Mouse (Mus musculus): ENCODE data around the gene Btd. TPM values are rescaled to one million over a fixed set of nuclear protein-coding genes. Genes with fewer than 3 reads are reported as not detected.
A peak's percentile ranks its signal among the peaks of the same experiment; 100 is the strongest.

Btd gene
- polyA plus RNA-seq, 1 experiment from 2014 or later = 50.3 TPM

DNA sequence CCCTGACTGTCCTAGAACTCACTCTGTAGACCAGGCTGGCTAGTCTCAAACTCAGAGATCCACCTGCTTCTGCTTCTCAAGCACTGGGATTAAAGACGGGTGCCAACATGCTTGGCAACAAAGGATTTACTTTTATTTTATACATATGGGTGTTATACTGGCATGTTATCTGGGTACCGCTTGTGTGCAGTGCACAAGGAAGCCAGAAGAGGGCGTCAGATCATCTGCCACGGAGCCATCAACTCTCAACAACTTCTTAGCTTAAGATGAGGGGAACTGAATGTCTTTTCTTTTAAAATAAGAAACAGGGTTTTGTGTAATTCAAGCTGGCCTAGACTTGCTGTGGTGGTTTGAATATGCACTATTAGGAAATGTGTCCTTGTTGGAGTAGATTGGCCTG lies 28.8 kb upstream of the Btd start:
- no peak overlapping the region for H3K27ac ChIP-seq (ENCODE audit: low read length)
- H3K4me1 ChIP-seq (ENCODE audit: insufficient read depth, low read length) = peaks cover 3% of the 10 kb centered on the region; the same call in 1 of the 2 replicates
- no peak overlapping the region for H3K4me3 ChIP-seq (ENCODE audit: low read length)
- no peak for ATAC-seq (ENCODE audit: low FRiP score, low TSS enrichment)
- no peak overlapping the region for H3K9ac ChIP-seq (replicated peaks; ENCODE audit: low read length)
- no peak overlapping the region for H3K4me2 ChIP-seq (replicated peaks; ENCODE audit: low read depth, low read length)
- WGBS = 65% methylated on average over 4 of the region's 4 CpGs
- no peaks in the 10 kb centered on the region for H3K9me3 ChIP-seq (ENCODE audit: low read length)
- H3K27me3 ChIP-seq (ENCODE audit: insufficient read depth, low read length) = no peaks in the 10 kb centered on the region
- 0 out of 2 replicates have a peak, but pooled peaks cover 4% of the 10 kb centered on the region for H3K36me3 ChIP-seq (ENCODE audit: insufficient read depth, low read length)

DNA sequence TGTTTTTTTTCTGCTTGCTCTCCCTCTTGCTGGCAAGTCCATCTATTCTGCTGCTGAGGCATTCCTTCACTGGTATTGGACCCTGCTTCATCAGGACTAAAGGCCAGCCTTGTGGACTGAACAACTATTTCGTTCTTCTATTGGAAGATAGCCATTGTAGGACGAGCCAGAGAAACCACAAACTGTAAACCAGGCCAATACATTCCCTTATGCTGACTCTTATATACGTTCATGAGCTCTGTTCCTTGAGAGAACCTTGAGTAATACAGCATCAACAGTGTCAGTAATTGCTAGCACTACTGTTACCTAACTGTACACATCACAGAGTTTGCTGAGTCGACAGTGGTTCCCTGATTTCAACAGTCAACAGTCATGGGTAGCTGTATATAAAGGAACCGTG lies 27.2 kb upstream of the Btd start:
- 88% methylated on average over 5 of the region's 5 CpGs for WGBS
- Histone ChIP-seq H3K9me3 (ENCODE audit: low read length) (no peaks in the 10 kb centered on the region), H3K9ac (replicated peaks; ENCODE audit: low read length) (no peak overlapping the region), H3K27ac (ENCODE audit: low read length) (no peak overlapping the region), H3K4me1 (ENCODE audit: insufficient read depth, low read length) (peaks cover 3% of the 10 kb centered on the region; the same call in 1 of the 2 replicates), H3K27me3 (ENCODE audit: insufficient read depth, low read length) (no peaks in the 10 kb centered on the region), H3K4me2 (replicated peaks; ENCODE audit: low read depth, low read length) (no peak overlapping the region), H3K4me3 (ENCODE audit: low read length) (no peak overlapping the region), H3K36me3 (ENCODE audit: insufficient read depth, low read length) (0 out of 2 replicates have a peak, but pooled peaks cover 4% of the 10 kb centered on the region)
- no peak for ATAC-seq (ENCODE audit: low FRiP score, low TSS enrichment)

DNA sequence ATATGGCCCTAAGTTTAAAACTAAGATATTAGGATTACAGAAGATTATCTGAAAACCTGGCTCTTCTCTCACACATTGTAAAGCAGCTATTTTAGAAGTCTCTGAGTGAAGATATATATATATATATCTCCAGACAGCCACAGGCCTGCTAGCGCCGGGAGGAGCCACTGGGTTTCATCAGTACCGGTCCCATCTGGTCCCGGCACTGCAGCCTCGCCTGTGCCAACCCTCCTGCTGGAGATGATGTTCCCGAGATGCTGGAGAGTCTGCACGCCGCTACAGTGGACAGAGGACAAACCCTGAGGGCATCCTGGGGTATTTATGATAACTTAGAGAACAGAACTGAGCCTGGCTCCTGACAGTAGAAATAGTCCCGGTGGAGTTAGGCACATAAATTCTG lies 23.6 kb upstream of the Btd start:
- peaks cover 3% of the 10 kb centered on the region; the same call in 1 of the 2 replicates for H3K4me1 ChIP-seq (ENCODE audit: insufficient read depth, low read length)
- H3K9ac ChIP-seq (replicated peaks; ENCODE audit: low read length) = no peak overlapping the region
- no peak for ATAC-seq (ENCODE audit: low FRiP score, low TSS enrichment)
- H3K27ac ChIP-seq (ENCODE audit: low read length) = no peak overlapping the region
- 88% methylated on average over 9 of the region's 9 CpGs for WGBS
- no peak overlapping the region for H3K4me3 ChIP-seq (ENCODE audit: low read length)
- H3K4me2 ChIP-seq (replicated peaks; ENCODE audit: low read depth, low read length) = no peak overlapping the region
- H3K36me3 ChIP-seq (ENCODE audit: insufficient read depth, low read length) = 0 out of 2 replicates have a peak, but pooled peaks cover 4% of the 10 kb centered on the region
- no peaks in the 10 kb centered on the region for H3K27me3 ChIP-seq (ENCODE audit: insufficient read depth, low read length)
- H3K9me3 ChIP-seq (ENCODE audit: low read length) = no peaks in the 10 kb centered on the region

DNA sequence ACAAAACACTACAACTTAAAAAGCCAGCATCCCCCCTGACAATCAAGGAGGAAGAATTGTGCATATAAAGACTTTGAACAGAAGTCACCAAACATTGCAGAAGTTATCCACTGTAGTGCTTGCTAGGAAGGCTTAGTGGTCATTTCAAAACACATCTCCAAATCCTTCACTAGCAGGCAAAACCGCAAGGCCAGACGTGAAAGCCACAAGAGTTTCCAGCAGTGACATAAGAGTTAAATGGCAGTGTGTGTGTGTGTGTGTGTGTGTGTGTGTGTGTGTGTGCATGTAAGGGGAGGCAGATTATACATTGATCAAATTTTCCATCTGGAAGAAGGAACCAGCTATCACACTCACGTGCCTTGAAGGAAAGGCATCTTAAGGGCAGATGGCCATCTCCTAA lies 22.8 kb upstream of the Btd start:
- Histone ChIP-seq H3K27ac (ENCODE audit: low read length) (no peak overlapping the region), H3K9me3 (ENCODE audit: low read length) (no peaks in the 10 kb centered on the region), H3K4me1 (ENCODE audit: insufficient read depth, low read length) (peaks cover 3% of the 10 kb centered on the region; the same call in 1 of the 2 replicates), H3K9ac (replicated peaks; ENCODE audit: low read length) (no peak overlapping the region), H3K27me3 (ENCODE audit: insufficient read depth, low read length) (no peaks in the 10 kb centered on the region), H3K36me3 (ENCODE audit: insufficient read depth, low read length) (0 out of 2 replicates have a peak, but pooled peaks cover 4% of the 10 kb centered on the region), H3K4me2 (replicated peaks; ENCODE audit: low read depth, low read length) (no peak overlapping the region), H3K4me3 (ENCODE audit: low read length) (no peak overlapping the region)
- 86% methylated on average over 3 of the region's 3 CpGs for WGBS
- ATAC-seq (ENCODE audit: low FRiP score, low TSS enrichment) = no peak

DNA sequence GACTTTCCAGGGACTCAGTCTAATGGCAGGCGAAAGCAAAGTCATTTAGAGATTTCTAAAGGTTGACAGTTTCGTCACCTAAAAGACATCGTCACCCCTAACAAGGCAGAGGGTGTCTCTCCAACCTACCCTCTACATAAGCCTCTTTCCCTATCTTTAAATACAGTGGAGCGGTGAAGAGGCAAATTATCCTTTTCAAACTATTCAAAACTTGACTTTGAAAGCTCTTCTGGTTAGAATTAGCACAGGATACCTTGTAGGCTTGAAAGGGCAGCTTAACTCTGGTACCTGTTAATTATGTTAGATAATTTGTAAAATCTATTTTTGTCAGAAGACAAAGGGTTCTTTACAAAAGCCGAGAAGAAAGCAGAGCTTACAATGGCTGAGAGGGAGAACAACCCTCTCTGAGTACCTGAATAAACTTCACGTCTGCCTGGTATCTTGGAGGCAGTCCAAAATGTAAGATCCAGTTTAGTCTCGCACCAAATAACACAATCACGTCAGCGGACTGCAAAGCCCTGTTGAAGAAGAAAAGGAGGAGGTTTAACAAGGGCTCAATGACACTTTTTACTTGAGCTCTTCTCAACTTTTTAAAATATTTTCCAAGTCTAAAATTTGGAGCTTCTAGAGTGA lies 20.1 kb upstream of the Btd start:
- ATAC-seq (ENCODE audit: low FRiP score, low TSS enrichment) = no peak

DNA sequence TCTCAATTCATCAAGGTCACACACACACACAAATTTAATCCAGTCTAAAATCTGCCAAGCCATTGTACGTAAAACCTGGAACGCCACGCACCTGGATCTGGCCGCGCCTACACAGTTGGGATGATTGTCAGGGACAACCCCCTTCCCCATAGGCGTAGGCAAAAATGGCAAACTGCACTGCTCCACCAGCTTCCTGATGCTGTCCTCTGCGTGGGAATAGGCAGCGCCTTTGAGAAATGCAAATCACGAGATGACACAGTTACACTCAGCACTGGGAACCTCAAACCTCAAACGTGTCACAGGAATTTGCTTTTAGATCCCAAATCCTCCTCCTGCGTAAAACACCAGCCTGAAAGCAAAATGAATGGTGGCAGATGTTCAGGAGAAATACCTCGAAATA lies 18.1 kb upstream of the Btd start:
- no peak for ATAC-seq (ENCODE audit: low FRiP score, low TSS enrichment)

More for the DNA sequence above, 20.1 kb upstream of the Btd start:
- no peaks in the 10 kb centered on the region for H3K27me3 ChIP-seq (ENCODE audit: insufficient read depth, low read length)
- no peaks in the 10 kb centered on the region for H3K9me3 ChIP-seq (ENCODE audit: low read length)
- H3K4me3 ChIP-seq (ENCODE audit: low read length) = no peak overlapping the region
- 77% methylated on average over 9 of the region's 9 CpGs for WGBS
- H3K4me1 ChIP-seq (ENCODE audit: insufficient read depth, low read length) = no peaks in the 10 kb centered on the region
- H3K9ac ChIP-seq (replicated peaks; ENCODE audit: low read length) = no peak overlapping the region
- H3K27ac ChIP-seq (ENCODE audit: low read length) = no peak overlapping the region
- no peak overlapping the region for H3K4me2 ChIP-seq (replicated peaks; ENCODE audit: low read depth, low read length)
- H3K36me3 ChIP-seq (ENCODE audit: insufficient read depth, low read length) = no peaks in the 10 kb centered on the region

DNA sequence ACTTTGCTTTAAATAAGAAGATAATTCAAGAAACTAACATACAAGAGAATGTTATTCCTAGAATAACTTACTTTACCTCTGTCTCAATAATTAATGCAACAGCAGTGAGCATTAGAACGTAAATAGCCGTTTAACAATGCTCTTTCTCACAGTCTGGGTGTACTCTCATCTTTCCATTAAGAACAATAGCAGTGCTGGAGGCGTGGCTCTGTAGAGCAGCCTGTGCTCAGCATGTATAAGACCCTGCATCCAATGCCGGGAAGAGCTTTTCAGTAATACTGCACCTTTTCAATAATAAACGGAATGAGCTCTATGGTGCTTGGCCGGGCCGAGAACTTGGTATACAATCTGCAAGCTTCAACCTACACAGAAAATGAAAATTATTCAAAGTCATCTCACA lies 10.2 kb upstream of the Btd start:
- 79% methylated on average over 7 of the region's 7 CpGs for WGBS

More for the DNA sequence above, 18.1 kb upstream of the Btd start:
- Histone ChIP-seq H3K9me3 (ENCODE audit: low read length) (no peaks in the 10 kb centered on the region), H3K4me3 (ENCODE audit: low read length) (no peak overlapping the region), H3K27ac (ENCODE audit: low read length) (no peak overlapping the region), H3K4me1 (ENCODE audit: insufficient read depth, low read length) (no peaks in the 10 kb centered on the region), H3K36me3 (ENCODE audit: insufficient read depth, low read length) (no peaks in the 10 kb centered on the region), H3K4me2 (replicated peaks; ENCODE audit: low read depth, low read length) (no peak overlapping the region), H3K27me3 (ENCODE audit: insufficient read depth, low read length) (no peaks in the 10 kb centered on the region), H3K9ac (replicated peaks; ENCODE audit: low read length) (no peak overlapping the region)
- WGBS = 83% methylated on average over 12 of the region's 12 CpGs

DNA sequence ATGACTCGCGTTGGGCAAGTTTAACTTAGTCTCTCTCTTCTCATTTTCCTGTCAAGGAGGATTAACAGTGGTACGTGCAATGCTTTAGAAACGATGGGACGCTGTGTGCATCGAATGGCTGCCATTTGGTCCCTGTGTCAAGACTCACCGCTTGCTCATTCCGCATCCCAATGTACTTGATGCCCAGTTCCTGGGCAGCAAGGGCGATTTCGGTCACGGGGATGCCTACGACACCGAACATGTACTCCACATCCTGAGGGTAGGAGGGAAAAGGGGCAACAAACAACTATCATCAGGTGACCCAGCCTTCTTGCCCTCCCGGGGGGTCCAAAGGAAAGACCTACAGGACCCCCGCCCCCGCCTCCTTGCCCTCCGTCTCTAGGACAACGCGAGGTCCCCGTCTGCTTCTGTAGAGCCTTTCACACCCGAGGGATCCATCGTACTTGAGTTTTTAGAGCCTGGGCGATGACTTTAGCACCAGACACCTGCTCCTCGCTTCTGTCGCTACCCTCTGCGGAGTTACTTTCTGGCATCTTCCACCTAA lies 410 bp upstream of the Btd start, which contains the start of gene Gm49387:
Gene Gm49387, minus strand, starts transcription at position 533 of the 544 bp plus-strand sequence.
- H3K27ac ChIP-seq (ENCODE audit: low read length) = peak within 1 kb of the TSS; percentile 94
- peaks cover 11% of the 10 kb centered on the region for H3K4me1 ChIP-seq (ENCODE audit: insufficient read depth, low read length)
- 2% methylated on average over 26 of the region's 26 CpGs for WGBS
- H3K4me2 ChIP-seq (replicated peaks; ENCODE audit: low read depth, low read length) = peak within 1 kb of the TSS; percentile 60
- no peaks in the 10 kb centered on the region for H3K27me3 ChIP-seq (ENCODE audit: insufficient read depth, low read length)
- H3K9ac ChIP-seq (replicated peaks; ENCODE audit: low read length) = peak within 1 kb of the TSS; percentile 67
- no peaks in the 10 kb centered on the region for H3K9me3 ChIP-seq (ENCODE audit: low read length)
- peak within 1 kb of the TSS; percentile 74 for H3K4me3 ChIP-seq (ENCODE audit: low read length)
- peak; percentile 57 for ATAC-seq (ENCODE audit: low FRiP score, low TSS enrichment)
- no peaks in the 10 kb centered on the region; the same call in 1 of the 2 replicates for H3K36me3 ChIP-seq (ENCODE audit: insufficient read depth, low read length)

More for the DNA sequence above, 10.2 kb upstream of the Btd start:
- H3K4me3 ChIP-seq (ENCODE audit: low read length) = no peak overlapping the region
- no peak overlapping the region for H3K9ac ChIP-seq (replicated peaks; ENCODE audit: low read length)
- H3K4me1 ChIP-seq (ENCODE audit: insufficient read depth, low read length) = no peaks in the 10 kb centered on the region
- no peak overlapping the region for H3K27ac ChIP-seq (ENCODE audit: low read length)
- no peaks in the 10 kb centered on the region for H3K27me3 ChIP-seq (ENCODE audit: insufficient read depth, low read length)
- H3K36me3 ChIP-seq (ENCODE audit: insufficient read depth, low read length) = no peaks in the 10 kb centered on the region
- no peak overlapping the region for H3K4me2 ChIP-seq (replicated peaks; ENCODE audit: low read depth, low read length)
- no peak for ATAC-seq (ENCODE audit: low FRiP score, low TSS enrichment)
- no peaks in the 10 kb centered on the region for H3K9me3 ChIP-seq (ENCODE audit: low read length)

DNA sequence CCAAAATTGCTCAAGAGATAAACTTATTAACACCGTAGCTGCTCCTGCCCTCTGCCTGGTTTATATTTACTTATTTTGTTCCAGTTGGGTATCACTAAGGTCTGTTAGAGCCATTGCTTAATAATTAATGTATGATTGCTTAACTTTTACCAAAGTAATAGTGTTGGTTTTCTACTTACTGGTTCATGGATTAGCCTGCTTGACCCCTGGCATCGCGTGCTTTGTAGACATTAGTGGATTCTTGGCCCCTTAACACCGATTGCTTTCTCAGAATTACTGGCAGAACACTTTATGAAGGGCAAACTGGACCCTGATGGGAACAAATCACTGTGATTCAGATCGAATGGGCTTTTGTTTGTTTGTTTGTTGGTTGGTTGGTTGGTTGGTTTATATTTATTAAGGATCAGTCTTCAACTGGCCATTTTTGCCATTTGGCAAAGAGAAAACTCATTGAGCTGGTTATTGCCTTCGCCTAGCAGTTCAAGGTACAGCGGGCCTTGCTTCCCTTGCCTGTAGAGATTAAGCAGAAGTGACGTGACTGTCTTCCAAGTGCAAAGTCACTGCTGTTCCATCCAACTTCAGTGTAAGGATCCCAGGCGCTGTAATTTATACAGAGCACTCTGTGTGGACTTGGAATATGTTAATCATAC lies 803 bp downstream of the Btd start:
- peak; percentile 21; the same call in 1 of the 2 replicates for ATAC-seq (ENCODE audit: low FRiP score, low TSS enrichment)
- 63% methylated on average over 9 of the region's 9 CpGs for WGBS
- Histone ChIP-seq H3K4me3 (ENCODE audit: low read length) (peak overlapping the region; percentile 74), H3K27me3 (ENCODE audit: insufficient read depth, low read length) (no peaks in the 10 kb centered on the region), H3K4me1 (ENCODE audit: insufficient read depth, low read length) (peaks cover 11% of the 10 kb centered on the region), H3K36me3 (ENCODE audit: insufficient read depth, low read length) (no peaks in the 10 kb centered on the region; the same call in 1 of the 2 replicates), H3K9me3 (ENCODE audit: low read length) (no peaks in the 10 kb centered on the region), H3K9ac (replicated peaks; ENCODE audit: low read length) (peak overlapping the region; percentile 67), H3K27ac (ENCODE audit: low read length) (peak overlapping the region; percentile 94), H3K4me2 (replicated peaks; ENCODE audit: low read depth, low read length) (peak overlapping the region; percentile 60)

All from kidney, embryonic 16.5 days (tissue).